Mouse (Mus musculus) CH12.LX (cell line): ENCODE measurements around the gene Nfat5. TPM values are rescaled to one million over a fixed set of nuclear protein-coding genes. Genes with fewer than 3 reads are reported as not detected.
A peak's percentile ranks its signal among the peaks of the same experiment; 100 is the strongest.

Experiments used
- DNase-seq: peaks from one replicate; pipeline ENCODE4 v3.0.0-alpha.2; 2013; ENCODE audit errors: extremely low read depth
- H3K27ac ChIP-seq: 2 replicates; pipeline ENCODE4 v1.5.1; 2012; ENCODE audit warnings: low read depth, mild to moderate bottlenecking, control low read depth, moderate library complexity; ENCODE audit not compliant: insufficient read depth
- H3K27me3 ChIP-seq: replicated peaks from 2 replicates; pipeline ENCODE3; 2012; ENCODE audit warnings: inconsistent platforms
- H3K36me3 ChIP-seq, 2 experiments: replicated peaks in 1 of 2; 2 replicates each; pipeline versions ENCODE3 to v1.6.1; 2012; ENCODE audit warnings: inconsistent platforms in 1 of 2, low read length in 1 of 2, mild to moderate bottlenecking in 1 of 2, mixed read lengths in 1 of 2, moderate library complexity in 1 of 2; ENCODE audit not compliant: control insufficient read depth in 1 of 2, insufficient read depth in 1 of 2
- H3K4me1 ChIP-seq, 2 experiments: 2 replicates each; pipeline ENCODE4 v1.6.1; 2012; ENCODE audit warnings: inconsistent platforms in 1 of 2, moderate library complexity in 1 of 2; ENCODE audit not compliant: insufficient read depth in 2 of 2, control insufficient read depth in 1 of 2
- H3K4me2 ChIP-seq: 2 replicates; pipeline ENCODE4 v1.6.1; 2012; ENCODE audit warnings: low read depth, mild to moderate bottlenecking, control low read depth; ENCODE audit not compliant: poor library complexity, insufficient read depth, severe bottlenecking
- H3K4me3 ChIP-seq, 3 experiments: fragments of 150-350 bp in 1 of 3; sonication (generic) in 1 of 3; replicated peaks in 1 of 3; 2 replicates each; pipeline versions ENCODE3 to v1.5.1; 2011 to 2012; ENCODE audit warnings: low read depth in 2 of 3, low read length in 2 of 3, mild to moderate bottlenecking in 2 of 3, moderate library complexity in 2 of 3, control low read depth in 1 of 3, improper control_type of control experiment in 1 of 3, inconsistent platforms in 1 of 3, mixed read lengths in 1 of 3; ENCODE audit not compliant: poor library complexity in 1 of 3
- H3K79me2 ChIP-seq: replicated peaks from 2 replicates; pipeline ENCODE4 v1.6.1; 2012; ENCODE audit warnings: mild to moderate bottlenecking, moderate library complexity; ENCODE audit not compliant: control insufficient read depth, poor library complexity, insufficient read depth, severe bottlenecking; ENCODE audit errors: extremely low read depth
- H3K9ac ChIP-seq: 2 replicates; pipeline ENCODE4 v1.6.1; 2012; ENCODE audit warnings: low read depth, mild to moderate bottlenecking, control low read depth, moderate library complexity; ENCODE audit not compliant: insufficient read depth
- H3K9me3 ChIP-seq: replicated peaks from 2 replicates; pipeline ENCODE3; 2012; ENCODE audit warnings: low read length, inconsistent platforms, mixed read lengths
- BHLHE40 ChIP-seq: IDR thresholded peaks from 2 replicates; pipeline ENCODE4 v1.6.1; 2011; ENCODE audit warnings: mild to moderate bottlenecking, low read depth, low read length, improper control_type of control experiment
- CHD2 ChIP-seq: IDR thresholded peaks from 2 replicates; pipeline ENCODE4 v1.6.1; 2011; ENCODE audit warnings: low read length, improper control_type of control experiment
- E2F4 ChIP-seq: IDR thresholded peaks from 2 replicates; pipeline ENCODE4 v1.6.1; 2011; ENCODE audit warnings: low read depth, low read length, improper control_type of control experiment; ENCODE audit not compliant: insufficient replicate concordance
- ELF1 ChIP-seq: IDR thresholded peaks from 2 replicates; pipeline ENCODE4 v1.6.1; 2014; ENCODE audit warnings: low read depth, mild to moderate bottlenecking, inconsistent platforms, low read length, improper control_type of control experiment
- EP300 ChIP-seq: IDR thresholded peaks from 2 replicates; pipeline ENCODE4 v1.6.1; 2011; ENCODE audit warnings: low read length, improper control_type of control experiment
- ETS1 ChIP-seq: conservative IDR thresholded peaks from 2 replicates; pipeline ENCODE4 v1.6.1; 2012; ENCODE audit warnings: low read depth, mild to moderate bottlenecking, inconsistent platforms, low read length, improper control_type of control experiment, moderate library complexity
- IRF4 ChIP-seq: IDR thresholded peaks from 2 replicates; pipeline ENCODE4 v1.6.1; 2014; ENCODE audit warnings: low read depth, mild to moderate bottlenecking, inconsistent platforms, low read length, improper control_type of control experiment
- JUN ChIP-seq: IDR thresholded peaks from 2 replicates; pipeline ENCODE4 v1.6.1; 2011; ENCODE audit warnings: low read depth, mild to moderate bottlenecking, low read length, improper control_type of control experiment, moderate library complexity; ENCODE audit not compliant: insufficient read depth
- JUND ChIP-seq: conservative IDR thresholded peaks from 2 replicates; pipeline ENCODE4 v1.6.1; 2011; ENCODE audit warnings: low read depth, low read length, improper control_type of control experiment
- KAT2A ChIP-seq: IDR thresholded peaks from 2 replicates; pipeline ENCODE4 v1.6.1; 2012; ENCODE audit warnings: low read length, improper control_type of control experiment, inconsistent platforms; ENCODE audit not compliant: insufficient replicate concordance
- MAFK ChIP-seq: IDR thresholded peaks from 2 replicates; pipeline ENCODE4 v1.6.1; 2011; ENCODE audit warnings: low read length, improper control_type of control experiment; ENCODE audit not compliant: insufficient replicate concordance
- MAX ChIP-seq: IDR thresholded peaks from 2 replicates; pipeline ENCODE4 v1.6.1; 2011; ENCODE audit warnings: low read length, improper control_type of control experiment
- MEF2A ChIP-seq: IDR thresholded peaks from 2 replicates; pipeline ENCODE4 v1.6.1; 2014; ENCODE audit warnings: low read depth, mild to moderate bottlenecking, inconsistent platforms, low read length, improper control_type of control experiment, borderline replicate concordance
- MYC ChIP-seq: IDR thresholded peaks from 2 replicates; pipeline ENCODE4 v1.6.1; 2011; ENCODE audit warnings: low read depth, mild to moderate bottlenecking, improper control_type of control experiment, low read length
- NELFE ChIP-seq: IDR thresholded peaks from 2 replicates; pipeline ENCODE4 v1.6.1; 2011; ENCODE audit warnings: low read depth, low read length, improper control_type of control experiment
- POLR2AphosphoS2 ChIP-seq: IDR thresholded peaks from 2 replicates; pipeline ENCODE4 v1.6.1; 2011; ENCODE audit warnings: low read depth, low read length, improper control_type of control experiment
- RAD21 ChIP-seq: IDR thresholded peaks from 2 replicates; pipeline ENCODE4 v1.6.1; 2011; ENCODE audit warnings: low read depth, mild to moderate bottlenecking, low read length, improper control_type of control experiment, moderate library complexity
- SIN3A ChIP-seq: IDR thresholded peaks from 2 replicates; pipeline ENCODE4 v1.6.1; 2012; ENCODE audit warnings: low read length, improper control_type of control experiment, inconsistent platforms
- SMC3 ChIP-seq: IDR thresholded peaks from 2 replicates; pipeline ENCODE4 v1.6.1; 2011; ENCODE audit warnings: low read depth, low read length, improper control_type of control experiment
- TBP ChIP-seq: conservative IDR thresholded peaks from 2 replicates; pipeline ENCODE4 v1.6.1; 2011; ENCODE audit warnings: low read depth, low read length, improper control_type of control experiment
- TCF12 ChIP-seq: IDR thresholded peaks from 2 replicates; pipeline ENCODE4 v1.6.1; 2014; ENCODE audit warnings: low read depth, mild to moderate bottlenecking, inconsistent platforms, low read length, improper control_type of control experiment
- UBTF ChIP-seq: IDR thresholded peaks from 2 replicates; pipeline ENCODE4 v1.6.1; 2012; ENCODE audit warnings: low read depth, mild to moderate bottlenecking, inconsistent platforms, low read length, improper control_type of control experiment, moderate library complexity
- USF1 ChIP-seq: IDR thresholded peaks from 2 replicates; pipeline ENCODE4 v1.6.1; 2014; ENCODE audit warnings: low read depth, mild to moderate bottlenecking, inconsistent platforms, low read length, improper control_type of control experiment
- USF2 ChIP-seq: conservative IDR thresholded peaks from 2 replicates; pipeline ENCODE4 v1.6.1; 2011; ENCODE audit warnings: low read depth, low read length, improper control_type of control experiment
- ZC3H11A ChIP-seq: IDR thresholded peaks from 2 replicates; pipeline ENCODE4 v1.6.1; 2012; ENCODE audit warnings: low read depth, mild to moderate bottlenecking, inconsistent platforms, low read length, improper control_type of control experiment
- ZKSCAN1 ChIP-seq: IDR thresholded peaks from 2 replicates; pipeline ENCODE4 v1.6.1; 2012; ENCODE audit warnings: low read depth, inconsistent platforms, low read length, improper control_type of control experiment, borderline replicate concordance
- dilution Hi-C: fragments of 300-500 bp; cut with MboI; formaldehyde crosslinking; loops from 2 replicates; pipeline ENCODE4 v1.14.3; 2020; ENCODE audit warnings: low sequenced_read_pairs; ENCODE audit not compliant: extremely low pct_unique_long_range_greater_than_20kb, extremely low pct_ligation_motif_present
- in situ Hi-C: fragments of 300-500 bp; cut with MboI; formaldehyde crosslinking; loops from 3 replicates; pipeline ENCODE4 v1.14.3; 2019; ENCODE audit warnings: low sequenced_read_pairs, low pct_ligation_motif_present, low pct_unique_long_range_greater_than_20kb, mixed read lengths
- polyA plus RNA-seq: library from polyadenylated mRNA; unstranded; fragments of >175 nt; gene quantifications from 2 replicates; pipeline ENCODE4 v1.2.1, GENCODE M21; 2012; ENCODE audit warnings: low read depth; ENCODE audit not compliant: insufficient read length
- total RNA-seq, 2 experiments: library from RNA; depleted of rRNA; stranded (reverse); fragments of 300-350 nt in 1 of 2; fragments of >200 nt in 1 of 2; gene quantifications; 2 replicates each; pipeline ENCODE4 v1.2.3; 2012 to 2014

Nfat5 gene
- total and polyA plus RNA-seq, 3 experiments, result 13.2 to 36.2 (median 18.6) TPM

GRCm38 (mm10) chr8:107265811-107266210 lies 27.5 kb upstream of the Nfat5 start:
- no peak for DNase-seq
- no peaks in the 10 kb centered on the region for H3K36me3 ChIP-seq
- dilution Hi-C loops (no loop called here), in situ Hi-C loops (no loop called here)
- no peak overlapping the region for H3K9ac ChIP-seq
- peaks cover 9 to 17% of the 10 kb centered on the region in 2 experiments; a peak in 3 of 4 replicates for H3K4me1 ChIP-seq
- no peak overlapping the region for H3K4me3 ChIP-seq
- H3K27ac ChIP-seq, result no peak overlapping the region
- H3K79me2 ChIP-seq, result no peaks in the 10 kb centered on the region
- H3K4me2 ChIP-seq, result no peak overlapping the region
- no peaks in the 10 kb centered on the region for H3K9me3 ChIP-seq
- no peaks in the 10 kb centered on the region for H3K27me3 ChIP-seq
- TF ChIP-seq CHD2, result no peak
- TF ChIP-seq ELF1, result no peak
- no peak for TF ChIP-seq USF1
- TF ChIP-seq MAFK, result no peak
- no peak for TF ChIP-seq SIN3A
- TF ChIP-seq SMC3, result no peak
- TF ChIP-seq NELFE, result no peak
- TF ChIP-seq IRF4, result no peak
- no peak for TF ChIP-seq BHLHE40
- no peak for TF ChIP-seq UBTF
- TF ChIP-seq JUN, result no peak
- TF ChIP-seq JUND, result no peak
- no peak for TF ChIP-seq TBP
- TF ChIP-seq USF2, result no peak
- TF ChIP-seq, all 38 proteins: peak for 0

- no peaks in the 10 kb centered on the region for H3K27me3 ChIP-seq
- DNase-seq, result peak; percentile 60
- no peak overlapping the region for H3K9ac ChIP-seq
- dilution Hi-C loops, result no loop called here
- H3K36me3 ChIP-seq, result no peaks in the 10 kb centered on the region
- peak; percentile 66 for TF ChIP-seq JUN
- peak; percentile 45 for TF ChIP-seq USF1
- no peak for TF ChIP-seq MYC
- TF ChIP-seq POLR2AphosphoS2, result no peak
- TF ChIP-seq TBP, result no peak
- TF ChIP-seq RAD21, result no peak
- TF ChIP-seq ETS1, result peak; percentile 73
- TF ChIP-seq MAX, result peak; percentile 62
- TF ChIP-seq IRF4, result no peak
- TF ChIP-seq TCF12, result no peak
- no peak for TF ChIP-seq EP300
- no peak for TF ChIP-seq MAFK
- no peak for TF ChIP-seq E2F4
- TF ChIP-seq ZKSCAN1, result no peak
- no peak for TF ChIP-seq CHD2
- peak; percentile 48; the same call in 1 of the 2 replicates for TF ChIP-seq USF2
- peak; percentile 89 for TF ChIP-seq MEF2A
- no peak for TF ChIP-seq ZC3H11A
- peak; percentile 87 for TF ChIP-seq BHLHE40
- no peak for TF ChIP-seq KAT2A
- TF ChIP-seq, all 38 proteins: peak for 7
- Histone ChIP-seq H3K27ac (no peak overlapping the region), H3K9me3 (no peaks in the 10 kb centered on the region), H3K4me2 (0 out of 2 replicates have a peak overlapping the region, but pooled peaks have one; percentile 24), H3K4me1 (peaks cover 9 to 17% of the 10 kb centered on the region in 2 experiments; a peak in 3 of 4 replicates), H3K4me3 (no peak overlapping the region), H3K79me2 (no peaks in the 10 kb centered on the region)
- in situ Hi-C loops, result no loop called here
Observed at GRCm38 (mm10) chr8:107268501-107268900, 24.8 kb upstream of the Nfat5 start.
